Mouse (Mus musculus) kidney, adult 2 months (tissue): ENCODE data around the gene Stk24. TPM values are rescaled to one million over a fixed set of nuclear protein-coding genes. Genes with fewer than 3 reads are reported as not detected.

ENCODE experiments used
- DNase-seq: peaks from one replicate; pipeline ENCODE4 v3.0.0; 2021
- H3K27ac ChIP-seq: fragments of 200-500 bp; 2 replicates; pipeline ENCODE4 v1.5.1; 2012; ENCODE audit warnings: low read depth, low read length, control low read depth, inconsistent platforms; ENCODE audit not compliant: insufficient read depth
- H3K27me3 ChIP-seq: fragments of 200-500 bp; replicated peaks from 2 replicates; pipeline ENCODE4 v1.6.1; 2012; ENCODE audit warnings: mild to moderate bottlenecking, moderate library complexity, low read length, inconsistent platforms; ENCODE audit not compliant: control insufficient read depth, insufficient read depth
- H3K36me3 ChIP-seq: fragments of 200-500 bp; 2 replicates; pipeline ENCODE4 v1.6.1; 2012; ENCODE audit warnings: mild to moderate bottlenecking, moderate library complexity, low read length, inconsistent platforms; ENCODE audit not compliant: control insufficient read depth, insufficient read depth
- H3K4me1 ChIP-seq: fragments of 200-500 bp; 2 replicates; pipeline ENCODE4 v1.6.1; 2011; ENCODE audit warnings: low read length; ENCODE audit not compliant: control insufficient read depth, insufficient read depth
- H3K4me3 ChIP-seq: fragments of 200-500 bp; 2 replicates; pipeline ENCODE4 v1.5.1; 2011; ENCODE audit warnings: mild to moderate bottlenecking, low read depth, low read length, control low read depth; ENCODE audit not compliant: insufficient read depth
- CTCF ChIP-seq: fragments of 200-500 bp; conservative IDR thresholded peaks from 2 replicates; pipeline ENCODE4 v1.5.1; 2011; ENCODE audit warnings: low read depth, mild to moderate bottlenecking, control low read depth, low read length, moderate library complexity, mixed read lengths; ENCODE audit not compliant: insufficient read depth, insufficient read length
- POLR2A ChIP-seq: fragments of 200-500 bp; IDR thresholded peaks from one replicate; pipeline ENCODE4 v1.6.1; 2011; ENCODE audit warnings: low read depth, low read length, control low read depth
- WGBS: fragments of 180-500 bp; shearing (Covaris S2); methylation state at CpG from one replicate; pipeline ENCODE4 v1.1.7; 2018; 5-methylcytosine and 5-hydroxymethylcytosine counted together
- polyA plus RNA-seq: library from polyadenylated mRNA; depleted of rRNA; stranded (reverse); fragments of >200 nt; gene quantifications from 2 replicates; pipeline ENCODE4 v1.2.3, GENCODE M21; 2012

Stk24 gene
- polyA plus RNA-seq, 1 experiment: 27.1 TPM

GRCm38 (mm10) chr14:121318382-121318781 lies 61.4 kb downstream of the Stk24 start:
- Histone ChIP-seq H3K36me3 (no peaks in the 10 kb centered on the region), H3K4me3 (no peak overlapping the region), H3K27ac (no peak overlapping the region), H3K27me3 (no peaks in the 10 kb centered on the region), H3K4me1 (peaks cover 22% of the 10 kb centered on the region)
- no peak for DNase-seq
- WGBS: 65% methylated on average over 5 of the region's 5 CpGs
- TF ChIP-seq POLR2A (no peak), CTCF (no peak)

GRCm38 (mm10) chr14:121317312-121317671 lies 62.5 kb downstream of the Stk24 start:
- H3K36me3 ChIP-seq: no peaks in the 10 kb centered on the region
- no peak for TF ChIP-seq POLR2A
- no peak overlapping the region for H3K4me3 ChIP-seq
- WGBS: 74% methylated on average over 3 of the region's 3 CpGs
- H3K4me1 ChIP-seq: peaks cover 18% of the 10 kb centered on the region
- no peak overlapping the region for H3K27ac ChIP-seq
- no peak for DNase-seq
- H3K27me3 ChIP-seq: no peaks in the 10 kb centered on the region

- TF ChIP-seq CTCF (no peak), POLR2A (no peak)
- no peak for DNase-seq
These were observed 63.0 kb downstream of the Stk24 start for GRCm38 (mm10) chr14:121316631-121317311.

GRCm38 (mm10) chr14:121316136-121316535 lies 63.7 kb downstream of the Stk24 start:
- no peak for DNase-seq
- no peak for TF ChIP-seq CTCF
- TF ChIP-seq POLR2A: no peak
- peaks cover 18% of the 10 kb centered on the region for H3K4me1 ChIP-seq
- H3K4me3 ChIP-seq: no peak overlapping the region
- H3K27ac ChIP-seq: no peak overlapping the region
- H3K36me3 ChIP-seq: no peaks in the 10 kb centered on the region
- no peaks in the 10 kb centered on the region for H3K27me3 ChIP-seq
- WGBS: 63% methylated on average over 5 of the region's 5 CpGs

More at GRCm38 (mm10) chr14:121316631-121317311, 63.0 kb downstream of the Stk24 start:
- no peak overlapping the region for H3K4me3 ChIP-seq
- 60% methylated on average over 13 of the region's 13 CpGs for WGBS
- H3K4me1 ChIP-seq: peaks cover 18% of the 10 kb centered on the region
- H3K27ac ChIP-seq: no peak overlapping the region
- H3K27me3 ChIP-seq: no peaks in the 10 kb centered on the region
- H3K36me3 ChIP-seq: no peaks in the 10 kb centered on the region

GRCm38 (mm10) chr14:121314934-121315333 lies 64.9 kb downstream of the Stk24 start:
- 58% methylated on average over 3 of the region's 3 CpGs for WGBS
- TF ChIP-seq CTCF (no peak), POLR2A (no peak)
- Histone ChIP-seq H3K27me3 (no peaks in the 10 kb centered on the region), H3K27ac (no peak overlapping the region), H3K4me1 (peaks cover 24% of the 10 kb centered on the region), H3K4me3 (no peak overlapping the region), H3K36me3 (no peaks in the 10 kb centered on the region)
- peak; percentile 23 for DNase-seq

GRCm38 (mm10) chr14:121313283-121313682 lies 66.5 kb downstream of the Stk24 start:
- no peak for DNase-seq
- TF ChIP-seq POLR2A (no peak), CTCF (no peak)
- Histone ChIP-seq H3K4me1 (peaks cover 26% of the 10 kb centered on the region), H3K27ac (no peak overlapping the region), H3K27me3 (no peaks in the 10 kb centered on the region), H3K36me3 (no peaks in the 10 kb centered on the region), H3K4me3 (no peak overlapping the region)
- 93% methylated on average over 10 of the region's 10 CpGs for WGBS

- peaks cover 21% of the 10 kb centered on the region for H3K4me1 ChIP-seq
- DNase-seq: no peak
- no peak for TF ChIP-seq CTCF
- no peak for TF ChIP-seq POLR2A
- 86% methylated on average over 2 of the region's 2 CpGs for WGBS
- no peak overlapping the region for H3K4me3 ChIP-seq
- H3K27me3 ChIP-seq: no peaks in the 10 kb centered on the region
- no peaks in the 10 kb centered on the region for H3K36me3 ChIP-seq
- no peak overlapping the region for H3K27ac ChIP-seq
These were observed 68.7 kb downstream of the Stk24 start for GRCm38 (mm10) chr14:121311083-121311482.
